Mouse (Mus musculus): ENCODE measurements at regions not wholly inside any gene's neighbourhood (a gene's known extent, or its start where the extent isn't known, plus 50 kb on each side); places are given as distances from the start of the nearest gene placed in this dataset.

GRCm38 (mm10) chr13:103504987-103505386 is 170.7 kb upstream of the Mast4 start:
- no peak for TF ChIP-seq CTCF (IDR thresholded peaks at IDR 0.05; ENCODE audit: control insufficient read depth, insufficient read depth, insufficient read length)
- no peak for TF ChIP-seq MAX (IDR thresholded peaks at IDR 0.05)
